Mouse (Mus musculus) layer of hippocampus, adult 11-12 months (tissue): ENCODE measurements around the gene Cadps.

Experiments
- DNase-seq: peaks from one replicate; pipeline ENCODE4 v3.0.0; 2022; ENCODE audit warnings: low spot score

Gene Cadps

DNA sequence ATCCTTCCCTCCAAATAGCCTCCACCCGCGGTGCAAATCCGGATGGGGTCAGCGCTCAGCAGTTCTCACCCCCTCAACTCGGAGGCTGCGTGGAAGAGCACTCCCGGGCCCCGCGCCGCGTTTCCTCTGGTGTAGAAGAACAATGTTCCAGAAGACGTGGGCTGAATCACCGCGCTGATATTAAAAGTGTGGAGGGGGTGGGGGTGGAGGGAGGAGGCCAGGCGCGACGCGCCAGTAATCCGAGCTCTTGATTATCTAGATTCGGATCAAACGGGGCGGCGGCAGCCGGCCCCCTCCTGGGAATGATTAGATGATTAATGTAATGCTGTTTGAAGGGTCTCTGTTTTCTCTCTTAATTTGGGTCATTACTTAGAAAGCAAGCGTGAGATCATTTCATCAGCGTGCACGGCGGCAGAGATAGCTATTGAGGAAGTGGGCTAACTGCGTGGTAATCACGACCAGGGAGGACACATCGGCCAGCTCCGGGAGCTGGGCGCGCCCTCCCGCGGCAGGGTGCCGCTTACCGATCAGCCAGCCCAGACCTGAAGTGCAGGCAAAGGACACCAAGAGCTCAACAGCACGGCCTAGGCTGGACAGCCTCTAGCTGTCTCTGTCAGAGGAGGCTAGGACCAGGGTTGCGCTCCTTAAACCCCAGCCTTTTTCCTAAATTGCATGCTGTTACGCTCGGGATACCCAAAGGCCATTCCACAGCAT lies 481.6 kb downstream of the Cadps start:
- no peak for DNase-seq

DNA sequence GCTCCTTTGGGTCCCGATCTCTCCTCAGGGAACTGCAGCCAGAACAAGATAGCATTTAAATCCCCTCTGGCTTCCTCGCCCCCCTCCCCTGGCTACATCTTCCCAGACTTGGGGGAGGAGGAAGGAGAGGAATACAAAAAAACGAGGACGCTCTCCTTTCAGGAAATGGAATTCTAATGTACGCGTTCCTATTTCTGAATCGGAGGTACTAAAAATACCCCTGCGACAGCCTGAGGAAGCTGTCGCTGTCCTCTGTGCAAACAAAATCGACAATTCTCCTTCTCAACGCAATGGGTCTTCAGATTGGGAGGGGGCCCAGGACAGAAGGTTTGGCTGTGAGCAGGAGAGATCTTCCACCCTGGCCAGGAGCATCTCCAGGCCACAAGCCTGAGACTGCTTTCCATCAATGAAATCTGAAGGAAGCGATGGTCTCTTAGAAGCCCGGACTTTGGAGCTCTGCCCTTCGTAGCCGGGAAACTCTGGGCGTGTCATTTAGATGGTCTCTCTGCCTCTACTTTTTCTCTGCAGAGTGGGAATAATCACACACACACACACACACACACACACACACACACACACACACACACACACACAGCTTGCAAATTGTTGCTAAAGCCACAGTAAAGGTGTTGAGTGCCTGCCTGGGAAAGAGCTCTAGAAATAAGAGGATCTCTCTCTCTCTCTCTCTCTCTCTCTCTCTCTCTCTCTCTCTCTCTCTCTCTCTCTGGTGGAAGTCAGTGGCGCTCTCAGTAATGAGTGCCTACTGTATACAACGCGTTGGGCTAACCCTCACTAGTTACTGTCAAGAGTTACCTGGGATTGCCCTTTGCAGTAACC lies 482.4 kb downstream of the Cadps start:
- no peak for DNase-seq

- DNase-seq = no peak
Observed at GRCm38 (mm10) chr14:12338811-12339565, 483.9 kb downstream of the Cadps start.

DNA sequence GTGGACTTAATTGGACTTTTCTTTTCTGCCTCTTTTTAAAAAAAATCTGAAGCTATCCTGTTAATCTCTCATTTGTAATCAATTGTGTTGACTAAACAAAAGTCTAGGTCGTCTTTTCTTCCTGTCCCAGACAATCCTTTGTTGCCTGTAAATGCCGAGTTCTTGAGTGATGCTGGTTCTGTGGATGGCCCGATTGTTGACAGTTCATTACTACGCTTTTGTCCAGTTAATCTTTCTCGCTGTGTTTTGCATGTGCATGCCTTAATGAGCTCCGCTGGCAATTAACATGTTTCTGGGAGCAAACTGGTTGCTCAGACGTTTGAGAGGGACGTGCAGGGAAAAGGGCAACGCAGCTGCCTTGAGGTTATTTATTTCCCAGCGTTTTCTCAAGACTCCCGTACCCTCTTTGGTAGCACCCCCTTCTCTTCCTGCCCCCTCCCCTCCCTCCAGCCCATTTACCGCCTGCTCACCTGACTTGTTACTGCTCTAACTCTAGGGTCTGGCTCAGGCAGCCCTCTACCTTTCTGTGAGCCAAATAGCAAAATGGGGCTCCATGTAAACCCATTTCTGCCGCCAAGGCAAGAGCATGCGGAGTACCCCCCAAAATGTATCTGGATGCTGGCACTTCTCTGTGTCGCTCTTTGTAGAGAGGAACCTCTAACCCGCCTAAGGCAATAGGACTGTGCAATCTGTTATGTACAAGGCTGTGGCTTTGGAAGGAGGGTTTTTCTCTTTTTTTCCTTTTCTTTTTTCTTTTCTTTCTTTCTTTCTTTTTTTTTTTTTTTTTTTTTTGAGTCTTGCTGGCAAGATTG lies 484.7 kb downstream of the Cadps start:
- DNase-seq = no peak

DNA sequence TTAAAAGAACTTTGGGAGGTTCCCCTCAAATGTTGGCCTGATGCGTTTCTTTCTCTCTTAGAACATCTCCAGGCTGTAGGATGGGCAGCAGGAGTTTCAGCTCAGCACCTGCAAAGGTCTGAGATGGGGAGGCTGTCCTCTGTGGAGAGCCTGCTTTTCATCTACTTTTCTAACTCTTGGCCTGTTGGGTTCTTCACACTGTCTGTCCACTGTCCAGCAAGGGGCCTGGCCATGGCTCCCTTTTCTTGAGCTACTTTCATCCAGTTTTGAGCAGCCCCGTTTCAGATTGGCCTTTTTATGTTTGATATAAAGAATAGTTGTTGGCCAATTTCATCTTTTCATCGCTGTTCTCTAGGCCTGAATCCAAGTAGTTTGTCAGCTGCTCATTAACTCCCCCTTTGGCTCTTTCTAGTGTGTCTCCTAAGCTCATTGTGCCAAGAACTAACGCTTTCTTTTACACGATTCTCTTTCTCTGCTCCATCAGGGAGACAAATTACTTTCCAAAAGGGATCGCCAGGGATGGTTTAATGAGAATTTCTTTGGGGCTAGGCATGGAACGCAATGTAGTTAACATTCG lies 485.4 kb downstream of the Cadps start:
- no peak for DNase-seq

GRCm38 (mm10) chr14:12334925-12335324 lies 488.0 kb downstream of the Cadps start:
- DNase-seq = no peak

GRCm38 (mm10) chr14:12333622-12334021 lies 489.3 kb downstream of the Cadps start:
- DNase-seq = no peak
